Mouse (Mus musculus) cerebellum, postnatal 4 days (tissue): ENCODE results near the gene Cacna1g.

ENCODE experiments used
- DNase-seq, 2 experiments: peaks; one replicate each; pipeline ENCODE4 v3.0.0; 2022; ENCODE audit warnings: low spot score in 2 of 2, mixed read lengths in 1 of 2

The Cacna1g gene

DNA sequence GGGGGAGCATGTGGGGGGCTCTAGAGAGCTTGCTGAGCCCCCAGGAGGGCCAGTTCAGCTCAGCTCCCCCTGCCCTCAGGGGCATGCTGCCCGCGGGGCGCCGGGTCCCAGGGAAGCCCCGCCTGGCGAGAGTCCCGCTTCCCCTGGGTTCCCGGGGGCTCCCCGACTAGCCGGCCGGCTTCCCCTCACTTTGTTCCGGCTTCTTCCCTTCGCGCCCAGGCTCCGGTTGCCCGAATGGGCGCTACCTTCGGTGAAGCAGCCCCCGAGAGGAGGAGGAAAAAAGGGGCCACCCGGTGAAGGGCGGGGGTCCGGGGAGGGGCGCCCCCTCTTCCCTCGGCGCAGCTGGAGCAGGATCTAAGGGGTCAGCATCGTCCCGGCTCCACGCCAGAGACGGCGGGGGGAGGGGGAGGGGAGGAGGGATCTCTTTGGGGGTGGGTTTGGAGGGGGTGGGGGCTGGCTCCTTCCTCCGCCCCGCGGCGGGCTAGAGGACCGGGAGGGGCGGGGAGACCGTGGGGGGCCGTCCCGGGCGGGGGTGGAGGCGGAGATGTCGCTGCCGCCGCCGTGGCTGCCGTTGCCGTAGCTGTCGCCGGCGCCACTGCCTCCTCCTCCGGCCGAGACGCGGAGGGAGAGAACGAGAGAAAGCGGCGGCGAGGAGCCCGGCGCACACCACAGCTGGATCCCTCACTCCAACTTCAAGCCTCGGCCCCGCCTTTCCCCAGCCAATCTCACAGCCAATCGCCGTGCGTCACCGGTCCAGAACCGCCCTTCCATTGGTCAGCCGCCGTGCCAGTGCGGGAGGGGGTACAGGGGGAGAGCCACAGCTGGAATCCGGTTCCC, at the start of gene Cacna1g:
Cacna1g (minus strand) TSS at position 492 of the 837 bp plus-strand sequence.
- peak; percentile 69 to 76 for DNase-seq

DNA sequence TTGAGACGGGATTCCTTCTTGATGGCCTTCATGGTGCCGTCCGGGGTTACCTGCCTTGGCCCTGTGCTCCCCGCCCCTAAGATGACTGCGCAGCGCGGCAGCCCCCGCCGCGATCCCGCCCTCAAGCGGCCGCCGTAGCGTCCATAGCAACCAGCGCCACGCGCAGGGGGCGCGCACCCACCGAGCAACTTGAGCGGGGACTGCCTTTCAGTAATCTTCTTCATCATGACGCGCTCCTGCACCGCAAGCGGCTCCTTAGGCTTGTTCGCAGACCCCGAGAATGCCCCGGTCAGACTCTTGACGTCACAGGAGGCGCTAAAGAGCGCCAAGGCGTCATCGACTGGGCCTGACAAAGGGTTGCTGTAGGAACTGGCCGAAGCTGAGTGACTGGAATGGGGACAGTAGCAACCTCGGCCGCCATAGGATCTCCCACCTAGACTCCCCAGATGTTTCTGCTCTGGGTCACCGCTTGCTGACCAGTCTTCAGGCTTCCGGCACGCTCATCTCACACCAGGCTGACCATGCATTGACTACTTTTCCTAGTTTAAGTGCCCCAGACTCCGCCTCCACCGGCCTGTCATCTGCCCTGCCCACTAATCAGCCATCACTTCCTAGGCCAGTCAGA, 47.3 kb upstream of the Cacna1g start, which contains the start of gene Mycbpap:
Mycbpap (minus strand) TSS at position 524 of the 625 bp plus-strand sequence.
- DNase-seq = peak in 1 of 2 experiments; percentile 45

DNA sequence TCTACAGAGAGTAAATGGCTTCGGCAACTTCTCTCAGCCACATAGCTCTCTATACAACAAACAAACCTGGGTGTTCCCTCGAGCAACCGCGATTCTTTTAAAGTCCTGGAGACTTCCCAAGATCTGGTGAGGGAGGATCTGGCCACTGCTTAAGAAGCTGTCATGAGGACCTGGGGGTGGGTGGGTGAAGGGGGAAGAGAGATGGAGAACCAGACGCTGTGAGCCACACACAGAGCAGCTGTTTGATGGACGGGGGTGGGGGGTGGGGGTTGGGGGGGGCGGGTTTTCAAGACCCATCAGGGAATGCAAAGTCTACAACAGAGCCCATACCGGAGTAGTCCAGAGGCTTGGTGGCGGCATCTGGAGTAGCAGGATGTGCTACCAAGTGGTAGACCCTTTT, 39.5 kb upstream of the Cacna1g start:
- DNase-seq = no peak

DNA sequence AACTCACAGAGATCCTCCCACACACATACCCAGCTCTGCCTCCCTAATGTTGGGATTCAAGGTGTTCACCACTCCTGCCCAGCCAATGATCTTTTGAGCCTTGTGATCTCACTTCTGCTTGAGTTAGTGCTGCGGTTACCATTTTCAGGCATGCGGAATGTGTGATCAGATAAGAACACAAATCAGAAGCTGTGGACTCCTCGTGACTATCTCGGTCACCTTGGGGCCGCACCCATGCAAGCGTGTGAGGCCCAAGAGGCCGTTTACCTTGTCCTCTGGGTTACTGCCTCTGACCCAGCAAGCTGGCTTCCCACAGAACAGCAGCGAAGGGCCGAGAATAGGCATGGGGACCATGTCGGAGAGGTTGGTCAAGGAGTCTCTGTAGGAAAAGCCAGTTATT, 35.0 kb upstream of the Cacna1g start:
- DNase-seq = no peak

DNA sequence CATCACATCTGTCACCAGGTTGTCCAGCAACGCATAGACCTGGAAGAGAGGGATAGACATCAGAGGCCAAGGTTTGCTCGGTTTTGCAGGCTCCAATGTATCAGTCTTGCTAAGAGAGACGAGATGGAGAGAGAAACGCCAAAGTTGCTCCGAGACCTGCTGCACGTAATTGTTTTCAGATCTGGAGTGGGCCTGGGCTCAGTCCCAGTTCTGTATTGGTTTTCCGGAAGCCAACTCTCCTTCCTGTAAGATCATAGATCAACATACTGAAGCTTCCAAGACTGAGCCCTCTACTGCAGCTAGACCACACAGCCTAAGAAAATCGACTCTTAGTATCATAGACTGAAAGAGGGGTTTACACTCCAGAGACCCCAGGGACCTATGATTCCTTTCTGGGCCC, 27.5 kb upstream of the Cacna1g start:
- DNase-seq = no peak

DNA sequence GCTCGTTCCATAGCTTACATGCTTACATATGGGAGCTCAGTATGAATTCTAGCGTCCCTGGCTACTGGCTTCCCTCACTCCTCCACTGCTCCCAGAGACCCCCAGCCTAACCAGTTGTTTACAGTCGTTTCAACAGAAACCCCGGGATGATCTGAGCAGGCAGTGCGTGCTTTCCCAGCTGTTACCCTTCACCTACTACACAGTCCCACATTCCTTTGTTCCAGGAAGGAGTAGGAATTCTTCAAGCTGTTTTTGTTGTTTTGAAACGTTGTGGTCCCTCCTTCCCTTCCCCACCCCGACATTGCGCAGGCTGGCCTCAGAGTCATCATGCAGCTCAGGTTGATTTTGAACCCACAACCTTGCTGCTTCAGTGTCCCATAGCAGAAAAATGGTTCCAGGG, 26.4 kb upstream of the Cacna1g start:
- no peak for DNase-seq

DNA sequence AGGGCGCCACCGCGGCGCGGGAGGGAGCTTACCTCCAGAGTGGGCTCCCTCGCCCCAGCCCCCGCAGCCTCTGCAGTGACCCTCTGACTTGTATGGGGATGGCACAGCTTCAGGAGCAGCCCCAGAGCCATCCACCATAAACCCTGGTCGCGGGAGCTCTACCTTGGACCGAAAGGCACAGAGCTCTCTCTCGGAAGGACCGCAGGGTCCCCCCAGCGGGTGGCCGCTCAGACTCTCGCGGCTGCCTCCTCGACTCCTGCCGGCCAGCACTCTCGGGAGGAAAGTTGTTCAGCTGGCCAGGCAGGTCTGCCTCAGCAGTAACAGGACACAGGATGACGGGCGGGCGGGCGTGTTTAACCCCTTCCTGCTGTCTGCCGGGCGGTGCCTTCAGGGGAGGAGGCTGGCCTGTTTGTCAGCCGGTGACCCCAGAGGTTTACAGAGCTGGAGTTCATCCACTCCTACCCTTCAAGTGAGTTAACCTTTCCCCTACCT, 25.7 kb upstream of the Cacna1g start, which contains the start of gene Epn3:
Epn3 (minus strand) TSS at position 314 of the 492 bp plus-strand sequence.
- no peak for DNase-seq

DNA sequence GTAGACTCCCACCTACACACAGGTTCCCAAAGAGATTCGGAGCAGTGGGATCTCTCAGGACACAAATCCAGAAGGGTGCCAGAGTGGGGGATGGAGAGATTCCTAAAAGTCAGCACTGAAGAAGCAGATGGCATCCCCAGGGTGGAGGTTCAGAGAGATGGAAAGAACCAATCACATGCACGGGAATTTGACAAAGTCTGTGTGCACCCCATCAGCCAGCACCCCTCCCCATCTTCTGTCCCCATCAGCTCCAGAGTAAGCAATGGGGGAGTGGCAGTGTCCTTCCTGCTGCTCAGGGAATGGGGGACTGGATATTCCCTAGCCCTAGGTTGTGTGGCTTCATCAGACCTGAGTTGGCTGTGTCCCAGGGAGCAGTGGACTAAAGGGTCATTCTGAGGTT, 25.0 kb upstream of the Cacna1g start:
- no peak for DNase-seq

DNA sequence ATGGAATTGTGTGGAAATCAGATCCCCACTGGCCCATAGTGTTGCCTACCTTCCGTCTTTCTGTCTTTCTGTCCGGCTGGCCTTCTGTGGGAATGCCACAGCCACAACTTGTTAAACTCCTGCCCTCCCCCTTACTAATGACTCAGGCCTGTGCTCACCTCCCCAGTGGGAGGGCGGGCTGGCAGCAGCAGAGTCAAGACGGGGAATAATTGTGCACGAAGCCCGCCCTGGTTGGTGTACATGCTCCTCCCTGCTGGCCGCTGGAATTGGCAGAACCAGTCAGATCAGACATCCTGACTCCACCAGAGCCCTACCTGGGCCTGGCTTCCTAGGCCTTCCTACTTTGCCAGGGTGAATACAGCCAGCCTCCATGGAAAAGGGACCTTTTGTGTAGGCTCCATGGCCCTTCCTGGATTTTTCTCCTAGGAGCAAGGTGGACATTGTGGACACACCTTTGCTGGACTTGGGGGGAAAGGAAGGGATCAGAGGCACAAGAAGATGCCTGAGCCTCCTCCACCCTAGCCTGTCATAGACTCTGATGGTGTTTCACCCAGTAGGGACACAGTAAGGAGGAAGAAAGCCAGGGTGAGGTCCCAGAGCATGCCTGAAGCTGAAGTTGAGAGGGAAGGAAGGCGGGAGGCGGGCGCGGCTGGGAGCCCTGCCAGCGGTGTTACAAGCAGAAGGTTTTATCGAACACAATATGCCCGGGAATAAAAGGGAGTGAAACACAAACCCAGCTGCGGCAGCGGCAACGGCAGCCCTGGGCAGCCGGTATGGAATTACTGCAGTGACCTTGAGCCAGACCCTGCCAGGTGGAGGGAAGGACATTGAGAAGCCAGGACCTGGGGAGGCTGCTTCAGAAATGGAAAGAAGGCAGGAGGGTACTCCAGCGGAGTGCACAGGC, 24.3 kb upstream of the Cacna1g start:
- DNase-seq = peak in 1 of 2 experiments; percentile 36

DNA sequence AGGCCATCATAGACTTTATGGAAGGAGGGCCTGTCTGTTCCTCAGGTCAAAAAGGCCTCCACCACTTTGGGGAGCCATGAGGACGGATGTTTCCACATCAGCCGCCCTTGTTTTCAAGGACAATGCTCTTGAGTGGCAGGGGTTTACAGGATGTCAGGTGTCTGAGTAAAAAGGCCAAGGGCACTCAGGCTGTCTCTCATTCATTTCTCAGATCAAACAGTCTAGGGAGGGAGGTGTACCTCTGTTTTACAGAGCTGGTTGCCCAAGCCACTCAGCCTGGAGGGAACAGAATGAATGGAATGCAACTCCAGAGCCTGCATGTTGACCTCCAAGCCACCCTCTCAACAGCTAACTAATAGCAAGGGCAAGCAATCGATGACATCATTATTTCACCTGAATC, 21.4 kb upstream of the Cacna1g start:
- DNase-seq = no peak

DNA sequence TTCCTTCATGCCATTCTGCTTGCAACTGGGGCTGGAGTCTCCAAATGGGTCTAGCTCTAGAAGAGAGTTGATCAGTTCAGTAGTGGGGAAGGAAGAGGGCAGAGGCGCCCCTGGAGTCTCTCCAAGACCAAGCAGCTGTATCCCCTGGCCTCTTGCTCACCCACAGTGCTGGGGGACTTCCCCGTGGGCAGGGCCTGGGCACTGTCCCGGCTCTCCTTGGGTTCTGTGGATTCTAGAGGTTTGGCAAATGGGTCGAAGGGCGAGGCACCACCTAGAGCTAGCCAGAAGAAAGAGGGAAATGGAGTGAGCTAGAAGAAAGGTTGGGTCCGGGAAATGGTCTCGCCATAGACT, 17.7 kb upstream of the Cacna1g start:
- DNase-seq = no peak

DNA sequence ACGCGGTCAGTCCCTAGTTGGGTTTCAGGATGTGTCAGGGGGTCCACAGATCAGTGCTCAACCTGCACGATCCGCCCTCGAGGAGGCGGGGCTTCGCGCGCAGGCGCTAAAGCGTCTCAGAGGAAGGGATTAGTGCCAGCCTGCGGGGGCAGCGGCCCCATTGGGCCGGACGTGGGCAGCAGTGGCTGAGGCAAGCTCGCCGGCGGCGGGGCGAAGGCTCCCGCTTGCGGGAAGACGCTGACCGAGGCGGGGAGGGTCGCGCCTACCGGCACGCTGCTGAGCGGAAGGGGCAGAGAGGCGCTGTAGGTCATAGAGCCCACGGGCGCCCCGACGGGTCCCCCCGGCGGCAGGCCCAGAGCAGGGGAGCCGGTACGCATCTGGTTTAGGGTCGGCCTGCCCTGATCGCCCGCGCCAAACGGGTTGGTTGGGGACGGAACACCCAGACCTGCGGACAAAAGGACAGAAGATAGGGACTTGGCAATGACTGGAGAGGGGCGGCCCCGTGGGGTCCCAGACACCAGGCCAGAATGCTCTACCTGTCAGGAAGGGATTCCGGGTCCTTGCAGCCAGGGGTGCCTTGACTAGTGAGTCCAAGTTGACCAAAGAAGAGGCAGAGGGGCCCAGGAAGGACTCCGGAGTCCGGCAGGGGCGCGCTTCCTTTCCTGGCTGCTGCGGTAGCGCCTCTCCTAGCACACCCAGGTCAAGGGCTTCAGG, 17.2 kb upstream of the Cacna1g start:
- peak in 1 of 2 experiments; percentile 64 for DNase-seq

DNA sequence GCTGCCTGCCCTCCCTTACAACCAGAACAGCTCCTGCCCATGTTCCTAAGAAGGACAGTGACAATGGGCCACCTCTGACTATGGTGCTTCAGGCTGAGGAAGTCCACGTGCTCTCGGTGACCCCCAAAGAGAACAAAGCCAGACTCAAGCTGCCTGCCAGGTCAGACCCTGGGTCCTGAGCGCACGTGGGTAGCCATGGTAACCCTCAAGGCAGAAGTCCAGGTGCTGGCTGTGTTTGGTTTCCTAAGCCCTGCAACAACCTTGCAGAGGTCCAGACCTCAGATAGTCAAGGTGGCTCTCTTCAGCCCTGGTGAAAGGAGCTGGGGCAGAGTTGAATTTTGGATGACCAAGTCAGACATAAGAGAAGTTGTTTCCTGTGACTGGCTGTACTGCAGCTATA, 15.7 kb upstream of the Cacna1g start:
- DNase-seq = peak in 1 of 2 experiments; percentile 1

DNA sequence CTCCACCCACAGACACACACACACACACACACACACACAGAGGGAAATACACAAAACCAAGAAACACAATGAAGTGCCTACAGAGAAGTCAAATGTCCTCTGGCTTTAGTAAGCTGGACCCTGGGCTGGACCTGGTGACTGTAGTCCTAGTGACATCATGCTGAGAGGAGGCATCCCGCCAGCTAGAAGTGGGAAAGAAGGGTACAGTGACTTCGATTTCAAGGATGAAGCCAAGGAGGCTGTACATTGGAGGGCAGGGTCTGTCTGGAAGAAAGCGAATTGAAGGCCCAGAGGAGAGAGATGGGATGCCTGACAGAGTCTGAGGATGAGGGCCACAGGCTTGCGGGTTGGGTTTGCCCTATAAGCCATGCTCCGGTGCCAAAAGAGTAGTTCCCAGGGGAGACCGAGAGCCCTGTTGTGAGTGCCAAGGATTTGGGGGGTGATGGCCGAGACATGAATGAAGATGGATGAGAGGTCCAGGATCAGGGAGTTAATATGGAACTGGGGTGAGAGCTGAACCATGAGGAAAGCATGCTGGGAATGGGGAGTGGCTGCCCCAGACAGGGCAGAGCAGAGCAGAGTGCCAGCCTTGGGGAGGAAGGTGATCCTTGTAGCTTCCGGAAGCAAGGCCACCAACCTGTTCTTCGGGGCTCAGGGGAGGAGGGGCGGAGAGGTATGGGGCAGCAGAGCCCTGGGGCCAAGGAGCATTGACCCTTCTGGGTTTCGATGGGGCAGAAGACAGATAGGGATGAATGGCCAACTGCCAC, 15.0 kb upstream of the Cacna1g start:
- no peak for DNase-seq

DNA sequence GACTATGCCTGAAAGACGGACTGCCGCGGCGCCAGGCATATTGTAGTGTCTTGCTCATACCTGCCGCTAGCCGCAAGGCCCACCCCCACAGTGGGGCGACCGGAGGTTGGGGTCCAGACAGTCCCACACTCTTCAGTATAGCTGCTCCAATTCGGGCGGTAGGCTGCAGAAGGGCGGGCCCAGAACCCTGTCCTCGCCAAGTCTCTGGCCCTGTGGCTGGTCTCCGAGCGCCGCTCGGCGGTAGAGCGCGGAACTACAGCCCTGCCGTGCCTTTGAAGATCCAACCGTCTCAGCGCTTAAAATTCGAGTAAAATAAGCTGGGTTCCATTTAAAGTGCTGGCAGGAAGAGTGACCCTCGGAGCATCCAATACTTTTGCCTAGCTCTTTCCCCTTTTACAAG, 12.0 kb upstream of the Cacna1g start, which contains the start of gene Spata20:
Spata20 (minus strand) TSS at position 179 of the 400 bp plus-strand sequence.
- peak; percentile 90 to 96 for DNase-seq

DNA sequence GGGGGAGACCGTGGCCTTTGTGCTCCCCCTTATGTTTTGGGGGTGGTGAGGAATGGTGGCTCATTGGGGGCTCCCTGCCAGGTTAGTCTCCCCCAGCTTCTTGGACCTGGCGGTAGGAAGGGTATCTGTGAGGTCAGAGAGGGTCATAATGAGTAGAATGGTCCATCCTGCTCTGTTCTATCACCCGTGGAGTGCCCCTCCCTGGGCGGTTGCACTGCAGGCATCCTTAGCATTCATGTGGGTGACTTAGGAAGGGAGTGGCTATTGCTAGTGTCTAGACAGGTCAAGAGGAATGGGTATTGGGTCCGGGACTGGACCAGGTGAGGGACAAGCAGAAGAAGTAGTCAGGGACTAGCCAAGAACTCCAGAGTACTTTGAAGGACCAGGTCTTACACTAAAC, 11.2 kb upstream of the Cacna1g start:
- DNase-seq = no peak

DNA sequence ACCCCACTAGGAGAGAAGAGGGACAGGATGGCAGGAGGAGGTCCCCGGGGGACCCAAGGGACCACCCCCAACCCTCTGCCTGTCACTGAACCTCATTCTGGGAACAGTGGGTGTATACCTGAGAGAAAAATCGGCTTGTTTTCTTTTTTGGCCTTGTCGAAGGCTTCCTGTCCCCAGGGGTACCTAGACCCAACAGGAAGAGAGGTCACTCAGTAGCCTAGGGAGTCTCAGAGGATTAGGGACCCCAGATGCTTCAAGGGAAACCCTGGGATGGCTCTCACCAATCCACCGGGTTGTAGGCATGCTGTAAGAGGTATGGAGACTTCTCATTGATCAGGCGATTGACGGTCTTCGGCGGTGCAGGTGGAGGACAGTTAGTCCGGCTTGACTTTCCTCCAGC, 10.6 kb upstream of the Cacna1g start:
- no peak for DNase-seq

DNA sequence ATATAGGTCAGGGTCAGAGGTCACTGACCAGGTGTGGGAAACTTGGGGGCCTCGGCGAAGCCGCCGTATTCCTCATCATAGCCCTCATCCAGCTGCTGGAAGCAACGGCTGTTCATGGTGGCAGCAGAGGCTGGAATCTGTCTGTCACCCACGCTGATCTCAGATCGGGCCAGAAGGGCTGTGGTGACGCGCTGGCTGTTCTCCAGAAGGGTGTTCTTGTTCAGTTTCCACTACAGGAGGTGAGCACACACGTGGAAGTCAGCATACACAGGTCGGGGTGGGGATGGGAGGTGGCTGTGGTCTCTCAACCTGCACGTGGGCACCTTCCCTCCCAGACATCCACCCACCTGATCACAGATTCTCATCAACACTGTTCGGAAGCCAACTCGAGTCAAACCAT, 9.9 kb upstream of the Cacna1g start:
- no peak for DNase-seq

DNA sequence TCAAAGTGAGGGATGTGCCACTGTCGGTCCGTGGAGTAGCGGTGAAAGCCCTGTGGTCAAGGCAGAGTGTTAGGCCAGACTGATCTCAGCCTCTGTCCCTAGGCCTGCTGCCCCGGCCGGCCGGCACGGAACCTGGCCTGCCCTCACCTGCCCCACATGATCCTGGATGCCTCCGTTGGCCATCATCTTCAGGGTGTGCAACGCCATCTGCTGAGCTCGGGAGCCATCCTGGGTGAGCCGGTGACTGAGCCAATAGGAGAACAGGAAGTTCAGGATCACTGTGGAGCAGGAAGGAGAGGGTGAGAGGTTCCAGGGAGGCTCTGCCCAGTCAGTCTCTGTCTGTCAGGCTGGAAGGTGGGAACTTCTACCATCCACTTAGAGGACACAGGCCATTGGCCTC, 9.4 kb upstream of the Cacna1g start:
- DNase-seq = no peak

DNA sequence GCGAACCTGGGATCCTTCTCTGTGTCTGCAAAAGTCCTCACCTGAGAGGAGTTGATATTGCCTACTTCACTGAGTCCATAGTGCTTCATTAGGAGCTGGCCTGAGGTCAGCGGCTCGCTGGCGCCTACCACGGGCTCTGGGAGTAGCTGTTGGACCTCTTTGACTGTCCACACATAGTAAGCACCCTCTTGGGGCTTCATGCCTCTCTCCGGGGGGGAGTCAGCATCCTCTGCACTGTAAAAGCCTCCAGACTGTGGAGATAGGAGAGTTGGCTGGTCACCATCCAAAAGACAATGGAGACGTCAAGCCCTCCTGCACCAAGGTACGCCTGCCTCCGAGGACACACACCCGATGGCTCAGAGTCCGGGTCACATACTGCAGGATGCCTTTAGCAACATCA, 8.7 kb upstream of the Cacna1g start:
- DNase-seq = no peak
